Mouse (Mus musculus): ENCODE measurements at regions not wholly inside any gene's neighbourhood (a gene's known extent, or its start where the extent isn't known, plus 50 kb on each side); places are given as distances from the start of the nearest gene placed in this dataset.

DNA sequence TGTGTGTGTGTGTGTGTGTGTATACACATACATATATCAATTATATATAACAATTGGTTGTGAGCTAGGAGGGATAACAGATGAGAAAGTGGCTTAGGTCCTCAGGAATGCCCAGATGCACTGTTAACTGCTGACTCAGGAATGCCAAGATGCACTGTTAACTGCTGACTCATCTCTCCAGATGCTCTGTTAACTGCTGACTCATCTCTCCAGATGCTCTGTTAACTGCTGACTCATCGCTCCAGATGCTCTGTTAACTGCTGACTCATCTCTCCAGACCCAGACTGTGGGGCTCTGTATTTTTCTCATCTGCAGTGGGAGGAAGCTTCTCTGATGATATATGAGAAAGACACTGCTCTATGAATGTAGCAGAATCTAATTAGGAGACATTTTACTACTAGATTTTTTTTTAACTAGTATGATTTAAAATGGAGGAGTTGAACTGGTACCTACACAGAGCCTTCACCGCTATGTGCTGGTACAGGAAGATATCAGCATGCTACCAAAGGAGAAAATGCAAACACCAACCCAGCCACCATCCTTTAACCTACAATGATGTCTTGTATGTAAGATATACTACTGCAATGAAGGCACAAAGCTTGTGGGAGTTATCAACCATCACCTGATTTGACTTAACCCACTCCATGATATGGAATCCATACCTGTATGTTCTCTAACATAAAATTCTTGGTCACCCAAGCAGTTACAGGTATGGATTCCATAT is 1119.3 kb upstream of the Celf2 start:
- no peak for TF ChIP-seq POLR2A (IDR thresholded peaks at IDR 0.05; ENCODE audit: low read depth, low read length)
- no peak for TF ChIP-seq CTCF (conservative IDR thresholded peaks at IDR 0.05; ENCODE audit: insufficient read depth, insufficient read length, low read depth, low read length)
